Mouse (Mus musculus): ENCODE data around the gene Cux2. TPM values are rescaled to one million over a fixed set of nuclear protein-coding genes. Genes with fewer than 3 reads are reported as not detected.

Gene Cux2
- polyA plus RNA-seq, 1 experiment, result 1.2 TPM

DNA sequence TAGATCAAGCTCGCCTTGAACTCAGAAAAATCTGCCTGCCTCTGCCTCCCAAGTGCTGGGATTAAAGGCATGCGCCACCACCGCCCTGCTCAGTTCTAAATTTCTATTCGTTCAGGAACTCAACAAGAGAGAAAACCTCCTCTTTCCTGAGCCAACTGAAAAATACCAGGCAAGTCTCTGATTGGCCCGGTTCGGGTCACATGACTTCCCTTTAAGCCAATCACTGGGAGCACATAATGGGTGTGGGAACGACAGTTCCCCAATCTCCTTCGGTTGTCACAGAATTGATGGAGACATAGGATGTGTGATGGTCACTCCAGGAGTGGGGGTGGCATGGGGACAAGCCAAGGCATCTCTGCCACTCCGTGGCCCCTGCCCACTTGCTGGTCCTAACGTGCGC lies 24.8 kb downstream of the Cux2 start:
- Histone ChIP-seq H3K4me3 (ENCODE audit: extremely low read depth, insufficient read depth, insufficient read length) (no peak overlapping the region), H3K36me3 (ENCODE audit: control insufficient read depth, insufficient read depth, low read length) (no peaks in the 10 kb centered on the region), H3K27ac (ENCODE audit: insufficient read depth, low read length) (no peak overlapping the region), H3K4me1 (ENCODE audit: control insufficient read depth, insufficient read depth, insufficient read length) (no peaks in the 10 kb centered on the region), H3K27me3 (ENCODE audit: control insufficient read depth, insufficient read depth, low read length) (no peaks in the 10 kb centered on the region)
- 90% methylated on average over 11 of the region's 11 CpGs for WGBS
- TF ChIP-seq CTCF (IDR thresholded peaks at IDR 0.05; ENCODE audit: extremely low read depth, insufficient read depth, insufficient read length, insufficient replicate concordance) (no peak), POLR2A (IDR thresholded peaks at IDR 0.05; ENCODE audit: low read depth, low read length) (no peak)
- no peak for DNase-seq (ENCODE audit: low read depth in 1 of 2, low spot score in 2 of 2)

GRCm38 (mm10) chr5:122019288-122019687 lies 30.6 kb downstream of the Cux2 start:
- Histone ChIP-seq H3K4me3 (ENCODE audit: extremely low read depth, insufficient read depth, insufficient read length) (no peak overlapping the region), H3K27ac (ENCODE audit: insufficient read depth, low read length) (no peak overlapping the region), H3K36me3 (ENCODE audit: control insufficient read depth, insufficient read depth, low read length) (no peaks in the 10 kb centered on the region), H3K4me1 (ENCODE audit: control insufficient read depth, insufficient read depth, insufficient read length) (no peaks in the 10 kb centered on the region), H3K27me3 (ENCODE audit: control insufficient read depth, insufficient read depth, low read length) (no peaks in the 10 kb centered on the region)
- WGBS, result 85% methylated on average over 17 of the region's 17 CpGs
- TF ChIP-seq CTCF (IDR thresholded peaks at IDR 0.05; ENCODE audit: extremely low read depth, insufficient read depth, insufficient read length, insufficient replicate concordance) (no peak), POLR2A (IDR thresholded peaks at IDR 0.05; ENCODE audit: low read depth, low read length) (no peak)
- no peak for DNase-seq (ENCODE audit: low read depth in 1 of 2, low spot score in 2 of 2)

GRCm38 (mm10) chr5:122017778-122018177 lies 32.1 kb downstream of the Cux2 start:
- 93% methylated on average over 9 of the region's 9 CpGs for WGBS
- H3K4me1 ChIP-seq (ENCODE audit: control insufficient read depth, insufficient read depth, insufficient read length), result no peaks in the 10 kb centered on the region
- TF ChIP-seq POLR2A (IDR thresholded peaks at IDR 0.05; ENCODE audit: low read depth, low read length) (no peak), CTCF (IDR thresholded peaks at IDR 0.05; ENCODE audit: extremely low read depth, insufficient read depth, insufficient read length, insufficient replicate concordance) (no peak)
- H3K27me3 ChIP-seq (ENCODE audit: control insufficient read depth, insufficient read depth, low read length), result no peaks in the 10 kb centered on the region
- DNase-seq (ENCODE audit: low read depth in 1 of 2, low spot score in 2 of 2), result no peak
- no peak overlapping the region for H3K4me3 ChIP-seq (ENCODE audit: extremely low read depth, insufficient read depth, insufficient read length)
- H3K36me3 ChIP-seq (ENCODE audit: control insufficient read depth, insufficient read depth, low read length), result no peaks in the 10 kb centered on the region
- H3K27ac ChIP-seq (ENCODE audit: insufficient read depth, low read length), result no peak overlapping the region

DNA sequence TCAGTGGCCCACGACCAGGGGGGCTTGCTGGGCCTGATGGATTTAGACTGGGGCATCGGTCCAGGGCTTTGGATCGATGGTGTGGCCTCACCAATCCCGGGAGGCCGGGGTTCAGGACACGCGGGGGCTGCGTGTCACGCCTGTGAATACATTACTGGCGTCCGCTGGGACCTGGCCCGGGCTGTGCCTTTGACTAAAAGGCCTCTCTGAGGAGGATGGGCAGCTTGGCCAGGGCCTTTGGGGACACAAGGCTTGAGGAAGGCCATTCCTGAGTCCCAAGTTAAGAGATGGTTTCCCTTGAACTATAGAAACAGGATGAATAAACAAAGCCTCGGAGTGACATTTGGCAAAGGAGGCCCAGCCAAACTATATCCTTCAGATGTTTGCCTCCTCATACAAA lies 32.6 kb downstream of the Cux2 start:
- DNase-seq (ENCODE audit: low read depth in 1 of 2, low spot score in 2 of 2), result no peak
- no peak overlapping the region for H3K4me3 ChIP-seq (ENCODE audit: extremely low read depth, insufficient read depth, insufficient read length)
- TF ChIP-seq POLR2A (IDR thresholded peaks at IDR 0.05; ENCODE audit: low read depth, low read length) (no peak), CTCF (IDR thresholded peaks at IDR 0.05; ENCODE audit: extremely low read depth, insufficient read depth, insufficient read length, insufficient replicate concordance) (no peak)
- no peaks in the 10 kb centered on the region for H3K36me3 ChIP-seq (ENCODE audit: control insufficient read depth, insufficient read depth, low read length)
- H3K4me1 ChIP-seq (ENCODE audit: control insufficient read depth, insufficient read depth, insufficient read length), result no peaks in the 10 kb centered on the region
- 81% methylated on average over 13 of the region's 13 CpGs for WGBS
- no peak overlapping the region for H3K27ac ChIP-seq (ENCODE audit: insufficient read depth, low read length)
- no peaks in the 10 kb centered on the region for H3K27me3 ChIP-seq (ENCODE audit: control insufficient read depth, insufficient read depth, low read length)

- Histone ChIP-seq H3K36me3 (ENCODE audit: control insufficient read depth, insufficient read depth, low read length) (no peaks in the 10 kb centered on the region), H3K4me1 (ENCODE audit: control insufficient read depth, insufficient read depth, insufficient read length) (no peaks in the 10 kb centered on the region), H3K27me3 (ENCODE audit: control insufficient read depth, insufficient read depth, low read length) (no peaks in the 10 kb centered on the region), H3K4me3 (ENCODE audit: extremely low read depth, insufficient read depth, insufficient read length) (no peak overlapping the region), H3K27ac (ENCODE audit: insufficient read depth, low read length) (no peak overlapping the region)
- TF ChIP-seq CTCF (IDR thresholded peaks at IDR 0.05; ENCODE audit: extremely low read depth, insufficient read depth, insufficient read length, insufficient replicate concordance) (no peak), POLR2A (IDR thresholded peaks at IDR 0.05; ENCODE audit: low read depth, low read length) (no peak)
- 83% methylated on average over 6 of the region's 6 CpGs for WGBS
- DNase-seq (ENCODE audit: low read depth in 1 of 2, low spot score in 2 of 2), result no peak
These were observed 33.2 kb downstream of the Cux2 start for GRCm38 (mm10) chr5:122016744-122017143.

- TF ChIP-seq CTCF (IDR thresholded peaks at IDR 0.05; ENCODE audit: extremely low read depth, insufficient read depth, insufficient read length, insufficient replicate concordance) (no peak), POLR2A (IDR thresholded peaks at IDR 0.05; ENCODE audit: low read depth, low read length) (no peak)
- no peak overlapping the region for H3K4me3 ChIP-seq (ENCODE audit: extremely low read depth, insufficient read depth, insufficient read length)
- no peak for DNase-seq (ENCODE audit: low read depth in 1 of 2, low spot score in 2 of 2)
- no peaks in the 10 kb centered on the region for H3K36me3 ChIP-seq (ENCODE audit: control insufficient read depth, insufficient read depth, low read length)
- 88% methylated on average over 17 of the region's 17 CpGs for WGBS
- H3K4me1 ChIP-seq (ENCODE audit: control insufficient read depth, insufficient read depth, insufficient read length), result no peaks in the 10 kb centered on the region
- no peaks in the 10 kb centered on the region for H3K27me3 ChIP-seq (ENCODE audit: control insufficient read depth, insufficient read depth, low read length)
- H3K27ac ChIP-seq (ENCODE audit: insufficient read depth, low read length), result no peak overlapping the region
These were observed 34.8 kb downstream of the Cux2 start for GRCm38 (mm10) chr5:122015149-122015548.

DNA sequence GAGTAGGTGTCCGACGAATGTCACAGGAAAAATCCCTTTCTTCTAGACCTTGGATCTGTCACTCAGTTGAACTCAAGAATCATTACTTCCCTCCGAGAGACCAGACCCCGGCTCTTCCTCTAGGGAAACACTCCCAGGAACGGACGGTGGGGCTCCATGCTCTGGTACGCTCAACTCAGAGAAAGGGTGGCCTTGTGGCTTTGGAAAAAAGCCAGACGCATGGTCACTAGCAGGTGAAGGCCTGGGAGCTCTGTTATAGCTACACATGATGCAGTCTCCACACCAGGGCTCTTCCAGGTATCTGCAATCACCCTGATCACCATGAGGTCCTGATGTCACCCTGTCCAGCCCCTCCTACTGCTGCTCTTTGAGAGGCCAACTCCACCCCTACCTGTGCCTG lies 35.2 kb downstream of the Cux2 start:
- no peaks in the 10 kb centered on the region for H3K36me3 ChIP-seq (ENCODE audit: control insufficient read depth, insufficient read depth, low read length)
- no peak for DNase-seq (ENCODE audit: low read depth in 1 of 2, low spot score in 2 of 2)
- no peak overlapping the region for H3K27ac ChIP-seq (ENCODE audit: insufficient read depth, low read length)
- WGBS, result 82% methylated on average over 8 of the region's 8 CpGs
- TF ChIP-seq CTCF (IDR thresholded peaks at IDR 0.05; ENCODE audit: extremely low read depth, insufficient read depth, insufficient read length, insufficient replicate concordance), result no peak
- no peak for TF ChIP-seq POLR2A (IDR thresholded peaks at IDR 0.05; ENCODE audit: low read depth, low read length)
- no peaks in the 10 kb centered on the region for H3K4me1 ChIP-seq (ENCODE audit: control insufficient read depth, insufficient read depth, insufficient read length)
- H3K4me3 ChIP-seq (ENCODE audit: extremely low read depth, insufficient read depth, insufficient read length), result no peak overlapping the region
- H3K27me3 ChIP-seq (ENCODE audit: control insufficient read depth, insufficient read depth, low read length), result no peaks in the 10 kb centered on the region

Data from spleen, adult 2 months (tissue).